Mouse (Mus musculus): ENCODE measurements around the gene Skida1. TPM values are rescaled to one million over a fixed set of nuclear protein-coding genes. Genes with fewer than 3 reads are reported as not detected.
A peak's percentile ranks its signal among the peaks of the same experiment; 100 is the strongest.
"Not testable (repeated sequence)": the region's sequence is repeated elsewhere in the genome, so short reads cannot be mapped to it uniquely, and the experiment has no call there.

Skida1 gene
- 17.8 and 18.3 TPM in 2 replicates for polyA plus RNA-seq (2015; fragmentation: Nextera tagmentation; extraction: Ambion mirVana)

- peak; percentile 49 for ATAC-seq
- peaks cover 49% of the 10 kb centered on the region for H3K4me1 ChIP-seq (replicated peaks)
- H3K9ac ChIP-seq (replicated peaks) = peak within 1 kb of the TSS; percentile 100
- H3K27ac ChIP-seq = peak within 1 kb of the TSS; percentile 100
- no peaks in the 10 kb centered on the region for H3K9me3 ChIP-seq
- whole genome bisulfite sequencing = 0% methylated on average over 17 of the region's 17 CpGs
- H3K4me2 ChIP-seq (replicated peaks) = peak within 1 kb of the TSS; percentile 84
- H3K4me3 ChIP-seq (replicated peaks) = peak within 1 kb of the TSS; percentile 91
- H3K36me3 ChIP-seq = no peaks in the 10 kb centered on the region
- H3K27me3 ChIP-seq = no peaks in the 10 kb centered on the region
These were observed at the start of gene Skida1 for GRCm38 (mm10) chr2:18048453-18049075. Skida1 (minus strand) TSS chr2:18049051.

GRCm38 (mm10) chr2:18095804-18096203 lies 47.0 kb upstream of the Skida1 start:
- Histone ChIP-seq H3K9me3 (no peaks in the 10 kb centered on the region), H3K27me3 (no peaks in the 10 kb centered on the region), H3K36me3 (peaks cover 45% of the 10 kb centered on the region), H3K4me1 (replicated peaks) (no peaks in the 10 kb centered on the region), H3K27ac (no peak overlapping the region), H3K4me2 (replicated peaks) (no peak overlapping the region), H3K4me3 (replicated peaks) (no peak overlapping the region), H3K9ac (replicated peaks) (no peak overlapping the region)
- ATAC-seq = no peak
- 72% methylated on average over 2 of the region's 2 CpGs for WGBS

DNA sequence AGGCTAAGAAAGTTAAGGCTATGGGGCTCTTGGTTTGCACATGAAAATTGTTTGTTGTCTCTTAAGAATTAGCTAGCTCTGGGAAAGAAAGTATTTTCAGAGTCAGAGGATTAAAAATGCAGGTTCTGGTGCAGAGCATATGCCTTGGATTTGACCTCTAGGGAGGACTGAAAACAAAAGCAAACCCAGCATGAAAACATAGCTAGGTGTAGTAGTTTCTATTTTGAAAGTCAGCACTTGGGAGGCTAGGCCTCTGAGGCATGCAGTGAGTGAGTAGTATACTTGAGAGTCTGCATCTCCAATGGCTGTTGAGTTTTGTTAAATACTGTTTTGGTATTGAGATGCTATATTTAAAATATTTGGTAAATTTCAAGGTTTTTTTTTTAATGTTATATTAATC lies 45.5 kb upstream of the Skida1 start:
- no peak for ATAC-seq
- no peaks in the 10 kb centered on the region for H3K9me3 ChIP-seq
- H3K36me3 ChIP-seq = peaks cover 38% of the 10 kb centered on the region
- no peak overlapping the region for H3K4me3 ChIP-seq (replicated peaks)
- no peak overlapping the region for H3K27ac ChIP-seq
- no peaks in the 10 kb centered on the region for H3K4me1 ChIP-seq (replicated peaks)
- H3K9ac ChIP-seq (replicated peaks) = no peak overlapping the region
- H3K4me2 ChIP-seq (replicated peaks) = no peak overlapping the region
- H3K27me3 ChIP-seq = no peaks in the 10 kb centered on the region

GRCm38 (mm10) chr2:18093858-18094257 lies 45.0 kb upstream of the Skida1 start:
- ATAC-seq = no peak
- H3K27ac ChIP-seq = no peak overlapping the region
- no peaks in the 10 kb centered on the region for H3K9me3 ChIP-seq
- 95% methylated on average over 1 of the region's 1 CpGs for WGBS
- H3K4me2 ChIP-seq (replicated peaks) = no peak overlapping the region
- H3K36me3 ChIP-seq = peaks cover 37% of the 10 kb centered on the region
- H3K4me3 ChIP-seq (replicated peaks) = no peak overlapping the region
- H3K9ac ChIP-seq (replicated peaks) = no peak overlapping the region
- H3K4me1 ChIP-seq (replicated peaks) = no peaks in the 10 kb centered on the region
- H3K27me3 ChIP-seq = no peaks in the 10 kb centered on the region

DNA sequence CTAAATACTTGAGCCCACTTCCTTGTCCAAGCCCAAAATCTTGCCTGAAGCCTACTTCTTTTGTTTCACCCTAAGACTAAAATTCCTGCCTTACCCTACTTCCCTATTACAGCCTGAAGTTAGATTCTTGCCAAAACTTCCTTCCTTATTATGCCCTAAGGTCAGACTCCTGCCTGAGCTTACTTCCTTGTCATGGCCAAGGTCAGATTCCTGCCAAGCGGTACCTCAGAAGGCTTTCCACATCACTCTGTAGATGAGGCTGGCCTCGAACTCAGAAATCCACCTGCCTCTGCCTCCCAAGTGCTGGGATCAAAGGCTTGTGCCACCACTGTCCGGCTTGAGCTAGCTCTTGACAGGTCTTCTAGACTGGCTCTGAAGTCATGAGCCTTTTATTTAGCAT lies 38.8 kb upstream of the Skida1 start:
- not testable (repeated sequence) for H3K9ac ChIP-seq (replicated peaks); H3K4me3 ChIP-seq (replicated peaks); ATAC-seq; H3K4me1 ChIP-seq (replicated peaks); H3K27ac ChIP-seq; H3K9me3 ChIP-seq; H3K27me3 ChIP-seq; H3K4me2 ChIP-seq (replicated peaks)
- peaks cover 54% of the 10 kb centered on the region for H3K36me3 ChIP-seq
- WGBS = 99% methylated on average over 3 of the region's 3 CpGs

GRCm38 (mm10) chr2:18080182-18080860 lies 31.5 kb upstream of the Skida1 start:
- Histone ChIP-seq H3K27me3 (no peaks in the 10 kb centered on the region), H3K4me1 (replicated peaks) (no peaks in the 10 kb centered on the region), H3K9me3 (no peaks in the 10 kb centered on the region), H3K4me2 (replicated peaks) (no peak overlapping the region), H3K9ac (replicated peaks) (no peak overlapping the region), H3K4me3 (replicated peaks) (no peak overlapping the region), H3K36me3 (peaks cover 55% of the 10 kb centered on the region), H3K27ac (no peak overlapping the region)
- ATAC-seq = no peak
- 79% methylated on average over 2 of the region's 2 CpGs for WGBS

GRCm38 (mm10) chr2:18071947-18072346 lies 23.1 kb upstream of the Skida1 start:
- no peak for ATAC-seq
- Histone ChIP-seq H3K36me3 (peaks cover 32% of the 10 kb centered on the region), H3K27me3 (no peaks in the 10 kb centered on the region), H3K4me3 (replicated peaks) (no peak overlapping the region), H3K4me2 (replicated peaks) (no peak overlapping the region), H3K9ac (replicated peaks) (no peak overlapping the region), H3K9me3 (no peaks in the 10 kb centered on the region), H3K4me1 (replicated peaks) (no peaks in the 10 kb centered on the region), H3K27ac (no peak overlapping the region)
- 92% methylated on average over 2 of the region's 2 CpGs for WGBS

DNA sequence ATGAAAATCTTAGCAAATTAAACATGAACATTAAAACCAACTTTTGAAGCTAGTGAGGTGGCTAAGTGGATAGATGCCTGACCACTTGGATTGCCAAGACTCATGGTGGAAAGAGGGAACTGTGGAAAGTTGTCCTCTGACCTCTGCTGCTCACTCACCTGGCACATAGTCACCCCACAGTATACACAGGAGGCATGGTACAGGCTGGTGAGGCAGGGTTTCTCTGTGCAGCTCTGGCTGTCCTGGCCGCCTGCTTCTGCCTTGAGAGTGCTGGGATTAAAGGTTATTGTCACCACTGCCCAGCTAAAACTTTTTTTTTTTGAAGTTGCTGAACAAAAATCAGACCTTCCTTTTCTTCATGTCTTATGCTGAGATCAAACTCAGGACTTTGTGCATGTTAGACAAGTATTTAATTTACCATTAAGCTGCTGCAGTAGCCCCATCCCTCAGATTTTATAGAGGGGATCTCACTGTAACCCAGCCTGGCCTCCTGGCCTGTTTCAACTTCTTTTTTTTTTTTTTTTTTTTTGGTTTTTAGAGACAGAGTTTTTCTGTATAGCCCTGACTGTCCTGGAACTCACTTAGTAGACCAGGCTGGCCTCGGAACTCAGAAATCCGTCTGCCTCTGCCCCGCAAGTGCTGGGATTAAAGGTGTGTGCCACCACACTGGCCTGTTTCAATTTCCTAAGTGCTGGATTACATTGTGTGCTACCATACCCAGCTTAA lies 19.4 kb upstream of the Skida1 start:
- no peak overlapping the region for H3K27ac ChIP-seq
- no peak for ATAC-seq
- H3K4me1 ChIP-seq (replicated peaks) = peaks cover 15% of the 10 kb centered on the region
- no peak overlapping the region for H3K4me3 ChIP-seq (replicated peaks)
- no peaks in the 10 kb centered on the region for H3K27me3 ChIP-seq
- peaks cover 12% of the 10 kb centered on the region for H3K36me3 ChIP-seq
- WGBS = 83% methylated on average over 4 of the region's 4 CpGs
- H3K9me3 ChIP-seq = no peaks in the 10 kb centered on the region
- no peak overlapping the region for H3K9ac ChIP-seq (replicated peaks)
- H3K4me2 ChIP-seq (replicated peaks) = no peak overlapping the region

DNA sequence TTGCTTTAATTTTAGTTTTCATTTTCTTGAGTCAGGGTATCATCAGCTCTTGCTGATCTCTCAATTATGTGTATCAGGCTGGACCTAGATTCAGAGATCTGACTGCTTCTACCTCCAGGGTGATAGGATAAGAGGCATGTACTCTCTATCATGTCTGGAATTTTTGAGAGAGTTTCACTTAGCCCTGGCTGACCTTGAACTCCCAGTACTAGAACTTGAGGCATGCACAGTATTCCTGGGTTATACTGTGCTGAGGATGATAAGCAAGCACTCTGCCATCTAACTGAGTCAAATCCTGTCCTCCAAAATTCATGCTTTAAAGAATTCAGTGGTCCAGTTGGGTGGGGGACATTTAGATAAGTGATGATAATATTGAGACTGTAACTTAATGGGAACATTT lies 17.6 kb upstream of the Skida1 start:
- ATAC-seq = no peak
- Histone ChIP-seq H3K4me3 (replicated peaks) (peak overlapping the region; percentile 83), H3K36me3 (peaks cover 8% of the 10 kb centered on the region), H3K9me3 (no peaks in the 10 kb centered on the region), H3K9ac (replicated peaks) (no peak overlapping the region), H3K27ac (no peak overlapping the region), H3K4me1 (replicated peaks) (peaks cover 15% of the 10 kb centered on the region), H3K27me3 (no peaks in the 10 kb centered on the region), H3K4me2 (replicated peaks) (peak overlapping the region; percentile 91)

- peak overlapping the region; percentile 83 for H3K4me3 ChIP-seq (replicated peaks)
- H3K4me2 ChIP-seq (replicated peaks) = peak overlapping the region; percentile 91
- no peaks in the 10 kb centered on the region for H3K27me3 ChIP-seq
- peak overlapping the region; percentile 84 for H3K27ac ChIP-seq
- no peaks in the 10 kb centered on the region for H3K9me3 ChIP-seq
- WGBS = 4% methylated on average over 6 of the region's 6 CpGs
- peaks cover 8% of the 10 kb centered on the region for H3K36me3 ChIP-seq
- peak overlapping the region; percentile 96 for H3K9ac ChIP-seq (replicated peaks)
- ATAC-seq = no peak
- H3K4me1 ChIP-seq (replicated peaks) = peaks cover 15% of the 10 kb centered on the region
These were observed 16.8 kb upstream of the Skida1 start for GRCm38 (mm10) chr2:18065708-18066030.

- peak; percentile 62 for ATAC-seq
- WGBS = under 1% methylated on average over 66 of the region's 85 CpGs
These were observed 16.3 kb upstream of the Skida1 start for GRCm38 (mm10) chr2:18064941-18065707.

More at GRCm38 (mm10) chr2:18064941-18065707, 16.3 kb upstream of the Skida1 start:
- Histone ChIP-seq H3K9ac (replicated peaks) (peak overlapping the region; percentile 96), H3K36me3 (peaks cover 8% of the 10 kb centered on the region), H3K9me3 (no peaks in the 10 kb centered on the region), H3K27me3 (no peaks in the 10 kb centered on the region), H3K4me3 (replicated peaks) (peak overlapping the region; percentile 83), H3K4me2 (replicated peaks) (peak overlapping the region; percentile 91), H3K27ac (peak overlapping the region; percentile 100), H3K4me1 (replicated peaks) (peaks cover 15% of the 10 kb centered on the region)

Measured in midbrain, embryonic 13.5 days (tissue).